Mouse (Mus musculus): ENCODE data around the gene Flot2.

DNA sequence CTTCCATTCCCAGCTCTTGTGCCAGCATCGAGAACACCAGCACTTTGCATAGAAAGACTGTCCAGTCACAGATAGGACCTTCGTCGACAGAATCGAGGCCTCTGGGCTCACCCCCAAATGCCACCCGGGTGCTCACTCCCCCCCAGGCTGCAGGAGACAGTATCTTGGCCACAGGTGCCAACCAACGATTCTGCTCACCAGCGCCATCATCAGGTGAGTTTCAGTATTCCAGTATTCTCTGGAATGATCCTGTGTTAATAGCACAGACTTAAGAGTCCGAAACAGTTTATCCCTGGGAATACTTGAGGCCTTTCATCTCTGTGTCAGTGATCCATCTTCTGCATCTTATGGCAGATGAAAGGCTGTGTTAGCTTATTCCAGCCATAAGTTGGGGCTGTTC is 14.1 kb upstream of the Flot2 start:
- no peak for TF ChIP-seq GATA1 (IDR thresholded peaks at IDR 0.05; ENCODE audit: low read length)
- no peak for TF ChIP-seq TAL1 (IDR thresholded peaks at IDR 0.05; ENCODE audit: low read length)

Data from erythroblast, embryonic 14.5 days (primary cell).